Mouse (Mus musculus): ENCODE data around the gene Nr1i3. TPM values are rescaled to one million over a fixed set of nuclear protein-coding genes. Genes with fewer than 3 reads are reported as not detected.
A peak's percentile ranks its signal among the peaks of the same experiment; 100 is the strongest.

Nr1i3 gene
- polyA plus RNA-seq, 1 experiment, result 0.08 TPM

DNA sequence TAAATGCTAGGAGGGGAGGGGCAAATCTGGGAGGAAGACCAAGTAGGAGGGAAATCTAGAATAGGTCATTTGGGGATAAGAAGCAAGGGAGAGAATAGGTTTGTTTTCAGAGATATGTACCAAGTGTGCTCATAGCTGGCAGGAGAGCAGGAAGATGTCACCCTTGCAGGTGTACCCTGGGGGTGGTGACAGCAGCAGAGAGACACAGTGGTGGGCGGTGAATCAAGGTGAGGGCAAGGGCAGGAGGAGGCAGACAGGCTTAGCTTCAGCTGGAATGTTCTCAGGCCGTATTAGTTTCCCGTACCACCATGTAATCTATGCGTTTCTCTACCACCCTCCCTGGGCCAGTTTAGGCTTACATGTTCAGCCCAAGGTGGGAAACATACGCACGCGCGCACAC is 41.0 kb upstream of the Nr1i3 start:
- no peak overlapping the region for H3K4me3 ChIP-seq (ENCODE audit: control insufficient read depth, insufficient read depth, low read length)
- H3K4me1 ChIP-seq (replicated peaks; ENCODE audit: control insufficient read depth, insufficient read depth, low read length), result no peaks in the 10 kb centered on the region
- TF ChIP-seq CTCF (IDR thresholded peaks at IDR 0.05; ENCODE audit: borderline replicate concordance, control insufficient read depth, extremely low read depth, insufficient read depth, low read length, poor library complexity), result no peak
- no peak for TF ChIP-seq POLR2A (IDR thresholded peaks at IDR 0.05; ENCODE audit: control insufficient read depth, extremely low read depth, insufficient read depth, low read length, poor library complexity)
- no peaks in the 10 kb centered on the region for H3K27me3 ChIP-seq (ENCODE audit: control insufficient read depth, insufficient read depth, low read length)
- no peak overlapping the region for H3K27ac ChIP-seq (ENCODE audit: control insufficient read depth, insufficient read depth, low read length)
- 98% methylated on average over 8 of the region's 8 CpGs for WGBS
- DNase-seq, result no peak
- no peaks in the 10 kb centered on the region for H3K36me3 ChIP-seq (ENCODE audit: control insufficient read depth, insufficient read depth, low read length)

DNA sequence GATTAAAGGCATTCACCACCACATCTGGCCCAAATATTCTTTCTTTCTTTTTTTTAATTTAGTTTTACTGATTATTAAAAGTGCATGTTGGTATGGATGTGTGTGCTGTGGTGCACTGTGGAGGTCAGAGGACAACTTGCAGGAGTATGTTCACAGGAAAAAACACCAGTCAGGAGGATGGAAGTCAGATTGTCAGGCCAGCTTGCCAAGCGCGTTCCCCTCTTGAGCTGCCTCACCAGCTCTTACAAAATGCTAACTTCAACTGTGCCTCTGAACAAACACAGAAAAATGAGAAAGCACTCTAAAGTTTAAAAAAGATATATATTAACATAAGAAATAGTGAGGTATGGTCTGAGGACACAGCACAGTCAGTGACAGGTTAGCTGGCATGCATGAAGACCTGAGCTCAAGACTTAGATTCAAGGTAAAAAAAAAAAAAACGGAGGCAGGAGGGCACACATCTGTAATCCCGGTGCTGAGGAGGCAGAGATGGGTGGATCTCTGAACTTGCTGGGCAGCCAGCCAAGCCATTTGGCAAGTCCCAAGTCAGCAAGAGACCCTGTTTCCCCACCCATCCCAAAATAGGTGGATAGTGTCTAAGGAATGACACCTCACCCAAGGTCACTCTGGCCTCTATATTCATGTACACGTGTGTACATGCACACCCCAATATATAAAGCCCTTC is 34.1 kb upstream of the Nr1i3 start:
- WGBS, result 90% methylated on average over 5 of the region's 5 CpGs
- Histone ChIP-seq H3K36me3 (ENCODE audit: control insufficient read depth, insufficient read depth, low read length) (no peaks in the 10 kb centered on the region), H3K27ac (ENCODE audit: control insufficient read depth, insufficient read depth, low read length) (no peak overlapping the region), H3K4me3 (ENCODE audit: control insufficient read depth, insufficient read depth, low read length) (no peak overlapping the region), H3K4me1 (replicated peaks; ENCODE audit: control insufficient read depth, insufficient read depth, low read length) (no peaks in the 10 kb centered on the region; the same call in 1 of the 2 replicates), H3K27me3 (ENCODE audit: control insufficient read depth, insufficient read depth, low read length) (no peaks in the 10 kb centered on the region)
- no peak for DNase-seq
- no peak for TF ChIP-seq CTCF (IDR thresholded peaks at IDR 0.05; ENCODE audit: borderline replicate concordance, control insufficient read depth, extremely low read depth, insufficient read depth, low read length, poor library complexity)

DNA sequence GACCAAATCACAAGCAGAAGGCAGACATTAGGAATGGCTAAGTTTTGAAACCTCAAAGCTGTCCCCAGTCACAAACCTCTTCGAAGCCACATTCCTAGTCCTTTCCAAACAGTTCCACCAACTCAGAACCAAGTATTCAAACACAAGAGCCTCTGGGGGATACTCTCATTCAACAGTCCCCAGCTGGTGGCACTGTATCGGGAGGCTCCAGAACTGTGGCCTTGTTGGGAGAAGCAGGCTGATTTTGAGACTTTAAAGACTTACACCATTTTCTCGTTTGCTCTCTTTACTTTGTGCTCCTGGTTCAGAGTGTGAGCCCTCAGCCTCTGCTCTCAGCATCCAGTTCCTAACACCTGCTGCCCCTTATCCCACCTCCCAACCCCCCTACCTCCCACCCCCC is 30.7 kb upstream of the Nr1i3 start:
- DNase-seq, result no peak
- Histone ChIP-seq H3K4me1 (replicated peaks; ENCODE audit: control insufficient read depth, insufficient read depth, low read length) (no peaks in the 10 kb centered on the region; the same call in 1 of the 2 replicates), H3K4me3 (ENCODE audit: control insufficient read depth, insufficient read depth, low read length) (no peak overlapping the region), H3K27ac (ENCODE audit: control insufficient read depth, insufficient read depth, low read length) (no peak overlapping the region), H3K36me3 (ENCODE audit: control insufficient read depth, insufficient read depth, low read length) (no peaks in the 10 kb centered on the region), H3K27me3 (ENCODE audit: control insufficient read depth, insufficient read depth, low read length) (no peaks in the 10 kb centered on the region)
- 93% methylated on average over 3 of the region's 3 CpGs for WGBS
- TF ChIP-seq CTCF (IDR thresholded peaks at IDR 0.05; ENCODE audit: borderline replicate concordance, control insufficient read depth, extremely low read depth, insufficient read depth, low read length, poor library complexity) (no peak), POLR2A (IDR thresholded peaks at IDR 0.05; ENCODE audit: control insufficient read depth, extremely low read depth, insufficient read depth, low read length, poor library complexity) (no peak)

DNA sequence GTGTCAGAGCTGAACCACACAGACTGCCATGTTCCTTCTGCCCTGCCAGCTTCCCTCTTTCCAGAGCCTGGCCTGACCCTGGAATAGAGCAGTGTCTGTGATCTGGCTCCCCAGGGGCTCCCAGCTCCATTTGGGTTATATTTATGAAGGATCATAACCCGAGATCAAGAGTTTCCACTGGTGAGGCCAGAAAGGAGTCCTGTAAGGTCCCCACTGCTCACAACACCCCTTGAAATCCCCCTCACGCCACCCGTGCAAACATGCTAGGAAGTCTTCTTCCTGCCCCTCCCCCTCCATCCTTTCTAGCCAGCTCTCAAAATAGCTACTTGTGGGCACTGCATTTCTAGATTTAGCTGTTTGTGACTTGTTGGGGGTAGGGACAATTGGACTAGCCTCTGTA is 30.1 kb upstream of the Nr1i3 start:
- Histone ChIP-seq H3K36me3 (ENCODE audit: control insufficient read depth, insufficient read depth, low read length) (no peaks in the 10 kb centered on the region), H3K4me3 (ENCODE audit: control insufficient read depth, insufficient read depth, low read length) (no peak overlapping the region), H3K4me1 (replicated peaks; ENCODE audit: control insufficient read depth, insufficient read depth, low read length) (no peaks in the 10 kb centered on the region; the same call in 1 of the 2 replicates), H3K27me3 (ENCODE audit: control insufficient read depth, insufficient read depth, low read length) (no peaks in the 10 kb centered on the region), H3K27ac (ENCODE audit: control insufficient read depth, insufficient read depth, low read length) (no peak overlapping the region)
- DNase-seq, result no peak
- 44% methylated on average over 3 of the region's 3 CpGs for WGBS
- TF ChIP-seq POLR2A (IDR thresholded peaks at IDR 0.05; ENCODE audit: control insufficient read depth, extremely low read depth, insufficient read depth, low read length, poor library complexity) (no peak), CTCF (IDR thresholded peaks at IDR 0.05; ENCODE audit: borderline replicate concordance, control insufficient read depth, extremely low read depth, insufficient read depth, low read length, poor library complexity) (no peak)

DNA sequence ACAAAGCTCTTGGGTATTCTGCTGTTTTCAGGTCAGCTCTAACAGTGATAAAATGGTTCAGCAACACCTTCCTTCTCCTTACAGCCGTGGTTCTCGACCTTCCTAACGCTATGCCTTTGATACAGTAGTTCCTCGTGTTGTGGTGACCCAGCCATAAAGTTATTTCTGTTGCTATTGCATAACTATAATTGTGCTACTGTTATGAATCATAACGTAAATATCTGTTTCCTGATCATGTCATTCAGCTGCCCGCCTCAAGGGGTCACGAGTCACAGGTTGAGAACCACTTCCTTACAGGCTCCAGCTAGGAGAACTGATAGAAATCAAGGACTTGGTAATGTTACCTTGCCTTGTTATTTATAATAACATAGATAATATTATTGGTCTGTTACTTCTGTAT is 29.5 kb upstream of the Nr1i3 start:
- no peak for TF ChIP-seq CTCF (IDR thresholded peaks at IDR 0.05; ENCODE audit: borderline replicate concordance, control insufficient read depth, extremely low read depth, insufficient read depth, low read length, poor library complexity)
- no peak for TF ChIP-seq POLR2A (IDR thresholded peaks at IDR 0.05; ENCODE audit: control insufficient read depth, extremely low read depth, insufficient read depth, low read length, poor library complexity)
- Histone ChIP-seq H3K27me3 (ENCODE audit: control insufficient read depth, insufficient read depth, low read length) (no peaks in the 10 kb centered on the region), H3K4me3 (ENCODE audit: control insufficient read depth, insufficient read depth, low read length) (no peak overlapping the region), H3K27ac (ENCODE audit: control insufficient read depth, insufficient read depth, low read length) (no peak overlapping the region), H3K4me1 (replicated peaks; ENCODE audit: control insufficient read depth, insufficient read depth, low read length) (no peaks in the 10 kb centered on the region; the same call in 1 of the 2 replicates), H3K36me3 (ENCODE audit: control insufficient read depth, insufficient read depth, low read length) (no peaks in the 10 kb centered on the region)
- 4% methylated on average over 7 of the region's 7 CpGs for WGBS
- DNase-seq, result peak; percentile 33

DNA sequence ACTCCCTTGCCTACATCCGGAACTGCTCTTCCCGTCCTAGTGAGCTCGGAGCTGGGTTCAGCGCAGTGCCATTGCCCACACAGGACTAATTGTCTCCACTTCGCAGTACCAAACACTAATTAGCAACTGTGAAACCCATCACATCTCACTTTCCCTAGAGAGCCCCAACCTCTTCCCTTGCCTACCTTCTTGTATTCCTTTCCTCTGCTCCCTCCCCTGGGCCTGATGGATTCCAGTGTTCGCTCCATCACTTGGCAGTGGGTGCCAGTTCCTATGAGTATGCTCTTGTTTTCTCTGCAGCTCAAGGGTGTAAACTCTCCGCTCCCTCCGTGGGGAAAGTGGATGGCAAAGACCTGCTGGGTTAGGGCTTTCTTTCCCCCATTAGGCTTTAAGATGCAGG is 28.1 kb upstream of the Nr1i3 start:
- Histone ChIP-seq H3K4me1 (replicated peaks; ENCODE audit: control insufficient read depth, insufficient read depth, low read length) (no peaks in the 10 kb centered on the region; the same call in 1 of the 2 replicates), H3K36me3 (ENCODE audit: control insufficient read depth, insufficient read depth, low read length) (no peaks in the 10 kb centered on the region), H3K27ac (ENCODE audit: control insufficient read depth, insufficient read depth, low read length) (no peak overlapping the region), H3K4me3 (ENCODE audit: control insufficient read depth, insufficient read depth, low read length) (no peak overlapping the region), H3K27me3 (ENCODE audit: control insufficient read depth, insufficient read depth, low read length) (no peaks in the 10 kb centered on the region)
- WGBS, result 95% methylated on average over 8 of the region's 8 CpGs
- TF ChIP-seq POLR2A (IDR thresholded peaks at IDR 0.05; ENCODE audit: control insufficient read depth, extremely low read depth, insufficient read depth, low read length, poor library complexity), result no peak
- no peak for TF ChIP-seq CTCF (IDR thresholded peaks at IDR 0.05; ENCODE audit: borderline replicate concordance, control insufficient read depth, extremely low read depth, insufficient read depth, low read length, poor library complexity)
- no peak for DNase-seq
